Mouse (Mus musculus): ENCODE data around the gene Nprl3.

- TF ChIP-seq POLR2A (IDR thresholded peaks at IDR 0.05; ENCODE audit: low read depth, low read length) (no peak), CTCF (IDR thresholded peaks at IDR 0.05; ENCODE audit: extremely low read depth, insufficient read length, insufficient replicate concordance, low read depth, low read length) (no peak)
Measured at GRCm38 (mm10) chr11:32307006-32307405, 39.5 kb upstream of the Nprl3 start.

All from small intestine, adult 2 months (tissue).